Mouse (Mus musculus): Measurements from ENCODE around the gene Atp2b2. TPM values are rescaled to one million over a fixed set of nuclear protein-coding genes. Genes with fewer than 3 reads are reported as not detected.
A peak's percentile ranks its signal among the peaks of the same experiment; 100 is the strongest.

The Atp2b2 gene
- polyA plus RNA-seq, 1 experiment: 0.07 TPM

- Histone ChIP-seq H3K27ac (ENCODE audit: insufficient read depth, low read length) (no peak overlapping the region), H3K36me3 (ENCODE audit: control insufficient read depth, insufficient read depth, low read length) (peaks cover 58% of the 10 kb centered on the region), H3K4me1 (ENCODE audit: control insufficient read depth, insufficient read depth, insufficient read length) (peaks cover 10% of the 10 kb centered on the region; the same call in 1 of the 2 replicates), H3K4me3 (ENCODE audit: extremely low read depth, insufficient read depth, insufficient read length) (no peak overlapping the region), H3K27me3 (ENCODE audit: control insufficient read depth, insufficient read depth, low read length) (no peaks in the 10 kb centered on the region)
- TF ChIP-seq POLR2A (IDR thresholded peaks at IDR 0.05; ENCODE audit: low read depth, low read length) (no peak), CTCF (IDR thresholded peaks at IDR 0.05; ENCODE audit: extremely low read depth, insufficient read depth, insufficient read length, insufficient replicate concordance) (no peak)
- WGBS: 93% methylated on average over 3 of the region's 3 CpGs
- DNase-seq (ENCODE audit: low read depth in 1 of 2, low spot score in 2 of 2): no peak
Observed at GRCm38 (mm10) chr6:113712718-113713117, 329.7 kb downstream of the Atp2b2 start.

GRCm38 (mm10) chr6:113697222-113698205 is 344.9 kb downstream of the Atp2b2 start:
- H3K27me3 ChIP-seq (ENCODE audit: control insufficient read depth, insufficient read depth, low read length): no peaks in the 10 kb centered on the region
- H3K4me1 ChIP-seq (ENCODE audit: control insufficient read depth, insufficient read depth, insufficient read length): peaks cover 2% of the 10 kb centered on the region
- H3K36me3 ChIP-seq (ENCODE audit: control insufficient read depth, insufficient read depth, low read length): peaks cover 22% of the 10 kb centered on the region
- no peak for TF ChIP-seq POLR2A (IDR thresholded peaks at IDR 0.05; ENCODE audit: low read depth, low read length)
- TF ChIP-seq CTCF (IDR thresholded peaks at IDR 0.05; ENCODE audit: extremely low read depth, insufficient read depth, insufficient read length, insufficient replicate concordance): no peak
- H3K27ac ChIP-seq (ENCODE audit: insufficient read depth, low read length): peak overlapping the region; percentile 93
- H3K4me3 ChIP-seq (ENCODE audit: extremely low read depth, insufficient read depth, insufficient read length): peak overlapping the region; percentile 98
- WGBS: under 1% methylated on average over 100 of the region's 113 CpGs
- peak in 1 of 2 experiments; percentile 25 for DNase-seq (ENCODE audit: low read depth in 1 of 2, low spot score in 2 of 2)

- Histone ChIP-seq H3K4me1 (ENCODE audit: control insufficient read depth, insufficient read depth, insufficient read length) (peaks cover 3% of the 10 kb centered on the region), H3K27me3 (ENCODE audit: control insufficient read depth, insufficient read depth, low read length) (no peaks in the 10 kb centered on the region), H3K27ac (ENCODE audit: insufficient read depth, low read length) (peak within 1 kb of the TSS; percentile 96), H3K36me3 (ENCODE audit: control insufficient read depth, insufficient read depth, low read length) (peaks cover 19% of the 10 kb centered on the region), H3K4me3 (ENCODE audit: extremely low read depth, insufficient read depth, insufficient read length) (peak within 1 kb of the TSS; percentile 98)
- TF ChIP-seq POLR2A (IDR thresholded peaks at IDR 0.05; ENCODE audit: low read depth, low read length) (peak; percentile 86), CTCF (IDR thresholded peaks at IDR 0.05; ENCODE audit: extremely low read depth, insufficient read depth, insufficient read length, insufficient replicate concordance) (no peak)
- under 1% methylated on average over 58 of the region's 58 CpGs for WGBS
- DNase-seq (ENCODE audit: low read depth in 1 of 2, low spot score in 2 of 2): peak; percentile 96 to 97
Observed at GRCm38 (mm10) chr6:113696582-113697221, 345.7 kb downstream of the Atp2b2 start, which contains the start of gene Tatdn2. Tatdn2 (plus strand) TSS chr6:113697050.

GRCm38 (mm10) chr6:113695766-113696355 is 346.6 kb downstream of the Atp2b2 start:
- TF ChIP-seq POLR2A (IDR thresholded peaks at IDR 0.05; ENCODE audit: low read depth, low read length) (no peak), CTCF (IDR thresholded peaks at IDR 0.05; ENCODE audit: extremely low read depth, insufficient read depth, insufficient read length, insufficient replicate concordance) (no peak)
- Histone ChIP-seq H3K36me3 (ENCODE audit: control insufficient read depth, insufficient read depth, low read length) (peaks cover 14% of the 10 kb centered on the region), H3K27ac (ENCODE audit: insufficient read depth, low read length) (peak overlapping the region; percentile 96), H3K4me1 (ENCODE audit: control insufficient read depth, insufficient read depth, insufficient read length) (peaks cover 3% of the 10 kb centered on the region), H3K4me3 (ENCODE audit: extremely low read depth, insufficient read depth, insufficient read length) (no peak overlapping the region), H3K27me3 (ENCODE audit: control insufficient read depth, insufficient read depth, low read length) (no peaks in the 10 kb centered on the region)
- WGBS: 61% methylated on average over 4 of the region's 4 CpGs
- DNase-seq (ENCODE audit: low read depth in 1 of 2, low spot score in 2 of 2): no peak

GRCm38 (mm10) chr6:113695203-113695602 is 347.2 kb downstream of the Atp2b2 start:
- no peak for DNase-seq (ENCODE audit: low read depth in 1 of 2, low spot score in 2 of 2)
- Histone ChIP-seq H3K4me3 (ENCODE audit: extremely low read depth, insufficient read depth, insufficient read length) (no peak overlapping the region), H3K27me3 (ENCODE audit: control insufficient read depth, insufficient read depth, low read length) (no peaks in the 10 kb centered on the region), H3K27ac (ENCODE audit: insufficient read depth, low read length) (peak overlapping the region; percentile 96), H3K4me1 (ENCODE audit: control insufficient read depth, insufficient read depth, insufficient read length) (peaks cover 5% of the 10 kb centered on the region), H3K36me3 (ENCODE audit: control insufficient read depth, insufficient read depth, low read length) (peaks cover 12% of the 10 kb centered on the region)
- WGBS: 67% methylated on average over 1 of the region's 1 CpGs
- TF ChIP-seq CTCF (IDR thresholded peaks at IDR 0.05; ENCODE audit: extremely low read depth, insufficient read depth, insufficient read length, insufficient replicate concordance) (no peak), POLR2A (IDR thresholded peaks at IDR 0.05; ENCODE audit: low read depth, low read length) (no peak)

Other genes with a start within 250 kb of the Atp2b2 start
- gene Slc6a11, start 88.6 kb upstream of the Atp2b2 start, polyA plus RNA-seq (2012; rRNA removed): not detected in 2 replicates
- 0.61 and 1.4 TPM in 2 replicates for gene Slc6a1, start 240.0 kb upstream of the Atp2b2 start, polyA plus RNA-seq (2012; rRNA removed)